Mouse (Mus musculus) G1E (cell line): ENCODE measurements around the gene Fsd1l. TPM values are rescaled to one million over a fixed set of nuclear protein-coding genes. Genes with fewer than 3 reads are reported as not detected.

ENCODE experiments used
- ATAC-seq: 2 replicates; pipeline ENCODE4 v1.8.0; 2016; ENCODE audit warnings: mild to moderate bottlenecking; ENCODE audit not compliant: insufficient number of reproducible peaks, poor library complexity, low FRiP score, severe bottlenecking; ENCODE audit errors: extremely low read depth
- DNase-seq: peaks from one replicate; pipeline ENCODE4 v3.0.0; 2012; ENCODE audit warnings: low spot score
- H3K27me3 ChIP-seq: 2 replicates; pipeline ENCODE4 v1.6.1; 2012; ENCODE audit warnings: mild to moderate bottlenecking, low read length, inconsistent platforms; ENCODE audit not compliant: insufficient read depth
- H3K36me3 ChIP-seq: replicated peaks from 2 replicates; pipeline ENCODE3; 2012; ENCODE audit warnings: mild to moderate bottlenecking, inconsistent platforms
- H3K4me1 ChIP-seq: 2 replicates; pipeline ENCODE4 v1.6.1; 2012; ENCODE audit warnings: low read depth, low read length, inconsistent platforms, mixed read lengths; ENCODE audit not compliant: insufficient read depth
- H3K4me3 ChIP-seq: 2 replicates; pipeline ENCODE4 v1.5.1; 2012; ENCODE audit warnings: low read depth, mild to moderate bottlenecking, inconsistent platforms, low read length, moderate library complexity, mixed read lengths
- H3K9me3 ChIP-seq: replicated peaks from 2 replicates; pipeline ENCODE4 v1.6.1; 2012; ENCODE audit warnings: inconsistent platforms
- CTCF ChIP-seq: IDR thresholded peaks from 2 replicates; pipeline ENCODE4 v1.5.1; 2012; ENCODE audit warnings: low read depth, low read length, inconsistent platforms, mixed read lengths
- GATA1 ChIP-seq: IDR thresholded peaks from 2 replicates; pipeline ENCODE4 v1.6.1; 2012; ENCODE audit warnings: borderline replicate concordance, low read length, inconsistent platforms, mixed read lengths
- GATA2 ChIP-seq: IDR thresholded peaks from 2 replicates; pipeline ENCODE4 v1.6.1; 2012; ENCODE audit warnings: low read depth, low read length, inconsistent platforms, borderline replicate concordance
- POLR2AphosphoS5 ChIP-seq: IDR thresholded peaks from 2 replicates; pipeline ENCODE4 v1.6.1; 2012; ENCODE audit warnings: low read depth, low read length, inconsistent platforms; ENCODE audit not compliant: insufficient replicate concordance
- TAL1 ChIP-seq: conservative IDR thresholded peaks from 2 replicates; pipeline ENCODE4 v1.6.1; 2012; ENCODE audit warnings: low read depth, low read length, inconsistent platforms, mixed read lengths
- polyA plus RNA-seq: library from polyadenylated mRNA; stranded (reverse); fragments of >175 nt; gene quantifications from 2 replicates; pipeline ENCODE4 v1.2.3, GENCODE M21; 2012
- total RNA-seq, 2 experiments: library from RNA; stranded (forward) in 1 of 2; stranded (reverse) in 1 of 2; fragments of 200-1000 nt in 1 of 2; fragments of >200 nt in 1 of 2; fragmentation: Nextera tagmentation in 1 of 2; gene quantifications; 2 replicates each; pipeline ENCODE4 v1.2.3; 2014 to 2017

Fsd1l gene
- total and polyA plus RNA-seq, 3 experiments: 0.11 to 1.7 TPM; not detected in 1

DNA sequence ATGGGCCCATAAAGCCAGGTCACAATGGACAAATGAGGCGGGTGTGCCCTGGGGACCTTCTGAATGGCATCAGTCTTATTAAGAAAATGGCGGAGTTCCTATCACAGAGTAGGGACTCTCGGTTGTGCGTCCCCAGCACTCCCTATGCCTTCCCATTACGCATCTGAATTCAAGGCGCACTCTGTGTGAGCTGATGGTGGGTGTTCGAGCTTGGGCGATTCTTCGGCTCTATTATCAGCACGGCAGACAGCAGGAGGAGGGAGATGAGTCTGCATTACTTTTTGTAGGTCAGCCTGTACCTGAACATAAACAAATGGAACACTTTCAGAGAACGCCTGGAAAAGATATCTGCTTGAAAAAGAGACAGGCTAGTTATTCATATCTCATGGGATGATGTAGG lies 39.7 kb upstream of the Fsd1l start:
- Histone ChIP-seq H3K27me3 (peaks cover 17% of the 10 kb centered on the region; the same call in 1 of the 2 replicates), H3K4me1 (peaks cover 7% of the 10 kb centered on the region), H3K4me3 (no peak overlapping the region), H3K36me3 (no peaks in the 10 kb centered on the region), H3K9me3 (no peaks in the 10 kb centered on the region)
- no peak for DNase-seq
- TF ChIP-seq POLR2AphosphoS5: no peak
- no peak for TF ChIP-seq GATA2
- no peak for TF ChIP-seq TAL1
- TF ChIP-seq GATA1: no peak
- TF ChIP-seq CTCF: no peak
- no peak for ATAC-seq

DNA sequence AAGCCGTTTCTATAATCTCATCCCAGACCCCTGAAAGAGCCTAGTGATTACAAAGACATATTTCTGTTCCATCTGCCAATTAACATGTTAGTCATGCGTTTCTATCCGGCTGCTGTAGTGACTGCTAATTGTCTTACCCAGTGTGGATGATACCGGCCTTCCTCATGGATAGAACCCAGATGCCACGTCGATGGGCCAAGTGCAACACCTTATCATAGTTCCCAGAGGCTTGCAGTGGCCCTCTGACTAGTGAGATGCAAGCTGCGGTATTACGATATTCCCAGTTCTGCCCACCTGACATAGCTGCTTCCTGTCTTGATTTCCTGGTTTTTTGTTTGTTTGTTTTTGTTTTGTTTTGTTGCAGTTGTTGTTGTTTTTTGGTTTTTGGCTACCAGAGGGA lies 39.3 kb upstream of the Fsd1l start:
- H3K36me3 ChIP-seq: no peaks in the 10 kb centered on the region
- no peak for DNase-seq
- H3K4me3 ChIP-seq: no peak overlapping the region
- H3K4me1 ChIP-seq: peaks cover 7% of the 10 kb centered on the region
- H3K9me3 ChIP-seq: no peaks in the 10 kb centered on the region
- ATAC-seq: no peak
- TF ChIP-seq CTCF: no peak
- no peak for TF ChIP-seq GATA2
- TF ChIP-seq POLR2AphosphoS5: no peak
- peaks cover 17% of the 10 kb centered on the region; the same call in 1 of the 2 replicates for H3K27me3 ChIP-seq

GRCm38 (mm10) chr4:53592386-53592785 lies 38.9 kb upstream of the Fsd1l start:
- Histone ChIP-seq H3K27me3 (peaks cover 17% of the 10 kb centered on the region; the same call in 1 of the 2 replicates), H3K36me3 (no peaks in the 10 kb centered on the region), H3K4me1 (peaks cover 7% of the 10 kb centered on the region), H3K4me3 (no peak overlapping the region), H3K9me3 (no peaks in the 10 kb centered on the region)
- TF ChIP-seq CTCF (no peak), GATA1 (no peak), POLR2AphosphoS5 (no peak), TAL1 (no peak)
- DNase-seq: no peak
- ATAC-seq: no peak

- H3K9me3 ChIP-seq: no peaks in the 10 kb centered on the region
- no peaks in the 10 kb centered on the region for H3K36me3 ChIP-seq
- peaks cover 7% of the 10 kb centered on the region for H3K4me1 ChIP-seq
- peaks cover 8% of the 10 kb centered on the region; the same call in 1 of the 2 replicates for H3K27me3 ChIP-seq
- peak; percentile 15; the same call in 1 of the 2 replicates for ATAC-seq
- no peak for DNase-seq
- TF ChIP-seq GATA1 (no peak), CTCF (peak; percentile 20; the same call in 1 of the 2 replicates), GATA2 (no peak), TAL1 (no peak), POLR2AphosphoS5 (no peak)
- H3K4me3 ChIP-seq: no peak overlapping the region
Measured at GRCm38 (mm10) chr4:53594204-53594603, 37.1 kb upstream of the Fsd1l start.

- Histone ChIP-seq H3K36me3 (no peaks in the 10 kb centered on the region), H3K9me3 (no peaks in the 10 kb centered on the region), H3K4me3 (no peak overlapping the region), H3K27me3 (peaks cover 4% of the 10 kb centered on the region; the same call in 1 of the 2 replicates), H3K4me1 (peaks cover 7% of the 10 kb centered on the region)
- TF ChIP-seq POLR2AphosphoS5: no peak
- TF ChIP-seq GATA1: no peak
- no peak for TF ChIP-seq GATA2
- TF ChIP-seq TAL1: no peak
- no peak for TF ChIP-seq CTCF
- ATAC-seq: no peak
- no peak for DNase-seq
Measured at GRCm38 (mm10) chr4:53595246-53596062, 35.8 kb upstream of the Fsd1l start.

GRCm38 (mm10) chr4:53596063-53596895 lies 35.0 kb upstream of the Fsd1l start:
- Histone ChIP-seq H3K9me3 (no peaks in the 10 kb centered on the region), H3K36me3 (no peaks in the 10 kb centered on the region), H3K4me1 (peaks cover 7% of the 10 kb centered on the region), H3K27me3 (peaks cover 4% of the 10 kb centered on the region; the same call in 1 of the 2 replicates), H3K4me3 (no peak overlapping the region)
- DNase-seq (no peak), ATAC-seq (no peak)
- TF ChIP-seq GATA2: no peak
- TF ChIP-seq POLR2AphosphoS5: no peak
- no peak for TF ChIP-seq CTCF
- no peak for TF ChIP-seq TAL1
- no peak for TF ChIP-seq GATA1
